Comparison of ENCODE assay signal across 11 mouse cellular contexts in genomic region chr7:43607743-43608287, GRCm38 (mm10). TPM values are rescaled to one million over a fixed set of nuclear protein-coding genes. Genes with fewer than 3 reads are reported as not detected.
DNase-seq lines count a peak whose midpoint lies in the region; ATAC-seq lines count a peak whose summit lies in the region.
"Had no signal": no experiment of that assay in that cellular context is flagged by ENCODE, and none has a peak within 500 bp of the region (broad histone marks: within the 10 kb centered on the region; RNA-seq: fewer than 3 reads in every experiment).

No protein-coding gene starts in this region.

- H3K9ac ChIP-seq in liver, embryonic 13.5 days, result no peak overlapping the region
- no peak overlapping the region for H3K9ac ChIP-seq in embryonic facial prominence, embryonic 14.5 days (ENCODE audit: low read depth, low read length)
- no peak overlapping the region for H3K9ac ChIP-seq in limb, embryonic 11.5 days (ENCODE audit: low read length)
- H3K9ac ChIP-seq in neural tube, embryonic 12.5 days, result 0 out of 2 replicates have a peak overlapping the region, but pooled peaks have one; percentile 30

- ATAC-seq in liver, embryonic 13.5 days (ENCODE audit: low read depth), result no peak
- ATAC-seq in embryonic facial prominence, embryonic 14.5 days (ENCODE audit: low read depth), result no peak
- ATAC-seq in limb, embryonic 11.5 days (ENCODE audit: insufficient number of reproducible peaks, low FRiP score, low TSS enrichment, low read depth), result no peak
- ATAC-seq in neural tube, embryonic 12.5 days (ENCODE audit: low FRiP score, low read depth), result no peak; the same call in 1 of the 2 replicates

- intact Hi-C loops in left cerebral cortex, postnatal 14 days (cut with DNase I), result no loop called here

- no peaks in the 10 kb centered on the region for H3K9me3 ChIP-seq in liver, embryonic 13.5 days (replicated peaks)
- H3K9me3 ChIP-seq in embryonic facial prominence, embryonic 14.5 days (ENCODE audit: control insufficient read depth, low read length), result no peaks in the 10 kb centered on the region
- no peaks in the 10 kb centered on the region for H3K9me3 ChIP-seq in limb, embryonic 11.5 days (ENCODE audit: control insufficient read depth, low read length)
- H3K9me3 ChIP-seq in neural tube, embryonic 12.5 days, result no peaks in the 10 kb centered on the region

- H3K4me2 ChIP-seq in liver, embryonic 13.5 days, result peak overlapping the region; percentile 58
- peak overlapping the region; percentile 71; the same call in 1 of the 2 replicates for H3K4me2 ChIP-seq in embryonic facial prominence, embryonic 14.5 days (ENCODE audit: low read depth, low read length)
- peak overlapping the region; percentile 79 for H3K4me2 ChIP-seq in limb, embryonic 11.5 days (ENCODE audit: low read depth, severe bottlenecking)
- peak overlapping the region; percentile 76 for H3K4me2 ChIP-seq in neural tube, embryonic 12.5 days (replicated peaks)

- H3K36me3 ChIP-seq in liver, embryonic 13.5 days, result no peaks in the 10 kb centered on the region
- H3K36me3 ChIP-seq in embryonic facial prominence, embryonic 14.5 days (ENCODE audit: control insufficient read depth, insufficient read depth, low read length), result no peaks in the 10 kb centered on the region
- no peaks in the 10 kb centered on the region for H3K36me3 ChIP-seq in limb, embryonic 11.5 days (ENCODE audit: control insufficient read depth, insufficient read depth, low read length)
- no peaks in the 10 kb centered on the region for H3K36me3 ChIP-seq in neural tube, embryonic 12.5 days

- no peak overlapping the region for H3K27ac ChIP-seq in liver, embryonic 13.5 days
- no peak overlapping the region for H3K27ac ChIP-seq in embryonic facial prominence, embryonic 14.5 days (replicated peaks; ENCODE audit: low read depth, low read length)
- no peak overlapping the region for H3K27ac ChIP-seq in limb, embryonic 11.5 days (replicated peaks; ENCODE audit: low read depth, low read length)
- H3K27ac ChIP-seq in neural tube, embryonic 12.5 days, result no peak overlapping the region

- H3K4me3 ChIP-seq in liver, embryonic 13.5 days (replicated peaks), result no peak overlapping the region
- no peak overlapping the region for H3K4me3 ChIP-seq in embryonic facial prominence, embryonic 14.5 days (ENCODE audit: low read depth, low read length)
- no peak overlapping the region for H3K4me3 ChIP-seq in limb, embryonic 11.5 days (ENCODE audit: low read depth, low read length)
- no peak overlapping the region for H3K4me3 ChIP-seq in neural tube, embryonic 12.5 days

- DNase-seq in liver, embryonic 13.5 days, result no peak
- no peak for DNase-seq in liver
- DNase-seq in embryonic facial prominence, embryonic 14.5 days (ENCODE audit: low spot score), result no peak
- DNase-seq in limb, embryonic 11.5 days (ENCODE audit: low spot score), result no peak
- no peak for DNase-seq in frontal cortex, postnatal 10 days (ENCODE audit: low spot score in 2 of 2)
- no peak for DNase-seq in left cerebral cortex, postnatal 14 days (ENCODE audit: low spot score in 2 of 2)
- DNase-seq in cerebellum, adult 11 months, result no peak

- peaks cover 7% of the 10 kb centered on the region; the same call in 1 of the 2 replicates for H3K27me3 ChIP-seq in liver, embryonic 13.5 days
- no peaks in the 10 kb centered on the region for H3K27me3 ChIP-seq in embryonic facial prominence, embryonic 14.5 days (replicated peaks; ENCODE audit: control insufficient read depth, insufficient read depth, low read length)
- no peaks in the 10 kb centered on the region for H3K27me3 ChIP-seq in limb, embryonic 11.5 days (ENCODE audit: control insufficient read depth, insufficient read depth, low read length)
- H3K27me3 ChIP-seq in neural tube, embryonic 12.5 days (replicated peaks), result no peaks in the 10 kb centered on the region

- 35% methylated on average over 5 of the region's 5 CpGs for WGBS in liver, embryonic 13.5 days (ENCODE audit: insufficient replicate concordance)
- 54% methylated on average over 5 of the region's 5 CpGs for WGBS in embryonic facial prominence, embryonic 14.5 days
- 34% methylated on average over 5 of the region's 5 CpGs for WGBS in limb, embryonic 11.5 days
- 49% methylated on average over 5 of the region's 5 CpGs for WGBS in neural tube, embryonic 12.5 days

- H3K4me1 ChIP-seq in liver, embryonic 13.5 days (replicated peaks), result 0 out of 2 replicates have a peak, but pooled peaks cover 3% of the 10 kb centered on the region
- no peaks in the 10 kb centered on the region for H3K4me1 ChIP-seq in embryonic facial prominence, embryonic 14.5 days (ENCODE audit: control insufficient read depth, insufficient read depth, low read length)
- no peaks in the 10 kb centered on the region for H3K4me1 ChIP-seq in limb, embryonic 11.5 days (ENCODE audit: control insufficient read depth, insufficient read depth, low read length)
- peaks cover 8% of the 10 kb centered on the region; the same call in 1 of the 2 replicates for H3K4me1 ChIP-seq in neural tube, embryonic 12.5 days

RNA-seq across cellular contexts. Expression of gene Zfp819, which starts 0.8 kb away (rescaled TPM):
- 0.08 TPM in 1 of 2 replicates, not detected in the other for polyA plus RNA-seq in liver, embryonic 13.5 days (2015; fragmentation: Nextera tagmentation; extraction: Ambion mirVana)
- polyA plus RNA-seq in embryonic facial prominence, embryonic 14.5 days (2014; fragmentation: Nextera tagmentation; extraction: Ambion mirVana), result 0.39 and 0.47 TPM in 2 replicates
- polyA plus RNA-seq in limb, embryonic 11.5 days (2014; fragmentation: Nextera tagmentation; extraction: Ambion mirVana), result 0.79 and 1.1 TPM in 2 replicates
- polyA plus RNA-seq in neural tube, embryonic 12.5 days (2016; fragmentation: Nextera tagmentation; extraction: Ambion mirVana), result 0.24 and 0.31 TPM in 2 replicates
- total RNA-seq in left cerebral cortex, postnatal 14 days (2021), result under 1 TPM; 0.17 to 0.20 TPM
- total RNA-seq: gastrocnemius, adult 8-10 months had no signal
- polyA plus RNA-seq: CD4-positive, CD25-positive, alpha-beta regulatory T cell, adult 4 months had no signal

RNA-seq across cellular contexts. Expression of gene Ceacam18, which starts 26.7 kb away (rescaled TPM):
- polyA plus RNA-seq in liver, embryonic 13.5 days (2015; fragmentation: Nextera tagmentation; extraction: Ambion mirVana), result not detected in 2 replicates
- polyA plus RNA-seq in embryonic facial prominence, embryonic 14.5 days (2014; fragmentation: Nextera tagmentation; extraction: Ambion mirVana), result not detected in 2 replicates
- not detected in 2 replicates for polyA plus RNA-seq in limb, embryonic 11.5 days (2014; fragmentation: Nextera tagmentation; extraction: Ambion mirVana)
- not detected in 2 replicates for polyA plus RNA-seq in neural tube, embryonic 12.5 days (2016; fragmentation: Nextera tagmentation; extraction: Ambion mirVana)
- total RNA-seq in left cerebral cortex, postnatal 14 days (2021), result under 1 TPM in 1 of 2 experiments, not detected in 1; 0.18 TPM
- total RNA-seq: gastrocnemius, adult 8-10 months; left cerebral cortex, postnatal 36 days had no signal
- polyA plus RNA-seq: CD4-positive, CD25-positive, alpha-beta regulatory T cell, adult 4 months had no signal

RNA-seq across cellular contexts. Expression of gene Zfp719, which starts 28.4 kb away (rescaled TPM):
- polyA plus RNA-seq in liver, embryonic 13.5 days (2015; fragmentation: Nextera tagmentation; extraction: Ambion mirVana), result 2.0 and 2.7 TPM in 2 replicates
- 13.0 and 14.4 TPM in 2 replicates for polyA plus RNA-seq in embryonic facial prominence, embryonic 14.5 days (2014; fragmentation: Nextera tagmentation; extraction: Ambion mirVana)
- polyA plus RNA-seq in limb, embryonic 11.5 days (2014; fragmentation: Nextera tagmentation; extraction: Ambion mirVana), result 17.0 and 20.5 TPM in 2 replicates
- polyA plus RNA-seq in neural tube, embryonic 12.5 days (2016; fragmentation: Nextera tagmentation; extraction: Ambion mirVana), result 14.5 and 15.0 TPM in 2 replicates
- total RNA-seq in left cerebral cortex, postnatal 14 days (2021), result 10 to 100 TPM; 17.6 to 21.3 TPM

RNA-seq across cellular contexts. Expression of gene Zfp658, which starts 45.8 kb away (rescaled TPM):
- polyA plus RNA-seq in liver, embryonic 13.5 days (2015; fragmentation: Nextera tagmentation; extraction: Ambion mirVana), result 0.20 and 0.27 TPM in 2 replicates
- 2.7 and 3.3 TPM in 2 replicates for polyA plus RNA-seq in embryonic facial prominence, embryonic 14.5 days (2014; fragmentation: Nextera tagmentation; extraction: Ambion mirVana)
- 5.1 and 5.9 TPM in 2 replicates for polyA plus RNA-seq in limb, embryonic 11.5 days (2014; fragmentation: Nextera tagmentation; extraction: Ambion mirVana)
- polyA plus RNA-seq in neural tube, embryonic 12.5 days (2016; fragmentation: Nextera tagmentation; extraction: Ambion mirVana), result 8.7 and 10.5 TPM in 2 replicates
- total RNA-seq in left cerebral cortex, postnatal 14 days (2021), result 1 to 10 TPM; 4.9 TPM

RNA-seq across cellular contexts. Expression of gene Siglece, which starts 52.1 kb away (rescaled TPM):
- 1.6 and 1.9 TPM in 2 replicates for polyA plus RNA-seq in liver, embryonic 13.5 days (2015; fragmentation: Nextera tagmentation; extraction: Ambion mirVana)
- polyA plus RNA-seq in embryonic facial prominence, embryonic 14.5 days (2014; fragmentation: Nextera tagmentation; extraction: Ambion mirVana), result 0.68 and 0.88 TPM in 2 replicates
- 0.17 and 0.33 TPM in 2 replicates for polyA plus RNA-seq in limb, embryonic 11.5 days (2014; fragmentation: Nextera tagmentation; extraction: Ambion mirVana)
- 0.18 and 0.30 TPM in 2 replicates for polyA plus RNA-seq in neural tube, embryonic 12.5 days (2016; fragmentation: Nextera tagmentation; extraction: Ambion mirVana)
- 1 to 10 TPM; 1.2 to 1.5 TPM for total RNA-seq in left cerebral cortex, postnatal 14 days (2021)
